Mouse (Mus musculus): ENCODE data around the gene Atp6v1a. TPM values are rescaled to one million over a fixed set of nuclear protein-coding genes. Genes with fewer than 3 reads are reported as not detected.

The Atp6v1a gene
- total RNA-seq, 4 experiments from 2014 or later, result 144 to 168 (median 155) TPM

DNA sequence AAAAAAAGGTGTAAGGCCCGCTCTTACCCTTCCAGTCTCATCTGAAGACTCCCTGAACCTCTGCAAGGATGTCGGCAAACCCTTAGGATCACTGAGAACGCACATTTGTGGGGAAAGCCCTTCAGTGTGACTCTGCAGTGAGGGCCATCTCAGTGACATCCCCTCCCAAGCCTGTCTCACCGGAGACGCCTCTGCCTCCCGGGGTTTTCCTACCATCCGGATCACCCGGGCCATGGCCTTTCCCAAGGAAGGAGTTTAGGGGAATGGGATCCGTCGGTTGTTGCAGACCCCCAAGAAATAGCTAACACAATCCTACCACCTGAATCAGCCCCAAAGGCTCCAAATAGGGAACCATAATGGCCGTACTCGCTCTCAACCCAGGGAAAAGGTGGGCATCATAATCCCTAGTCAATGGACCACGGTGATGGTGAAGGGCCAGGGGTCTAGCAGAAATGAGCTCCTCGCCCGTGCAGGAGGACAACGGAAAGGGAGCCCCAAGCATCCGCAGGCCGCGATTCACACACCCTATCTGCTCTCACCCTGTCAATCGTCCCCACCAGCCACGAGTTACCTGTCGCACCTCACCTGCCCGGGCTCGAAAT, 1.0 kb downstream of the Atp6v1a start:
- no peak for DNase-seq

GRCm38 (mm10) chr16:44136511-44137021, 2.9 kb downstream of the Atp6v1a start:
- no peak for DNase-seq

DNA sequence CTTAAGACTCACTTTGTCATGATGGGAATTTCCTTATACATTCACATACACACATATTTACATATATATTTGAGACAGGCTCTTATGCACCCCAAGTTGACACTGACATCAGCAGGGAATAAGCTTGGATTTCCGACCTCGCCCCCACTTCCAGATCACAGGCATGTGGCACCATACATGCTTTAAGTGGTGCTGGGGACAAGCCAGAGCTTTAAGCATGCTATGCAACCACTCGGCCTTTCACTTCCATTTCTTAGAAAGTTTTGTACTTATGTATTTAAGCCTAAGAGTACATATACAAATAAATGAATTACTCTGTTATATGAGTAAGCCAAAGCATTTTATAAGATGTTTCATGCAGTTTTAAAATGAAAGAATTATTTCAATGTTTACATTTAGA, 6.3 kb downstream of the Atp6v1a start:
- no peak for DNase-seq

DNA sequence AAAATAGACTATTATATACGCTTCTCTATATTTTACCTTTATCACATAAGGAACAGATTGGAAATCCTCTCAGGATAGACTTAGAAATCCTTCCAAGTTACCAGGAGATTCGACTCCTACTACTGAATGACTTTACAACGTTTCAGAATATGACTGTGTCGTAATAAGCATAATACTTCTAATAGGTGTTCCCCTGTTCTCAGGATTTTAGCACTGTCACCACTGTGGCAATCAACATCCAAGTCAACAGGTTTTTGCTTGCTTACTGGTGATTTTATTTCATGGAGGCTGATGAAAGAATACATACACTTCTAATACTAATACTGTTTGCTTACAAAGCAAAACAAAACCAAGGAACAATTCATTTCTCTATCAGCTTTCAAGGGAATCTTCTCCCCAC, 7.2 kb downstream of the Atp6v1a start:
- no peak for DNase-seq

DNA sequence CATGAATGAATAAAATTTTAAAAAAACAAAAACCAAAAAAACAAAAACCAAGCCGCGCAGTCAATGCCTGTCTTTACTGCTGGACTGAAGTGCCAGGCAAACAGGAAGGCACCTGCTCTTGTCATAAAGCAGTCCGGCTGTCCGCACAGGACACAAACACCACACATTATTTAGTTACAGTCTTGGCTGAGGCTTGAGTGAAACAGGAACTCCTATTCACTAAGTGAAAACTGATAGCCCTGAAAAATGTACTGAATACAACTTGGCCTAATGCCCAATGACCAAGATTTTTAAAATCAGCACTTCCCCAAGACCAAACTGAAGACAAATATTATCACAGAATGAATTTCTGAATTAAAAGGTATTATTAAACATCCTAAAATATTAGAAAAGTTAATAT, 13.1 kb downstream of the Atp6v1a start:
- no peak for DNase-seq

- DNase-seq, result no peak
These were observed 14.1 kb downstream of the Atp6v1a start for GRCm38 (mm10) chr16:44125436-44125835.

DNA sequence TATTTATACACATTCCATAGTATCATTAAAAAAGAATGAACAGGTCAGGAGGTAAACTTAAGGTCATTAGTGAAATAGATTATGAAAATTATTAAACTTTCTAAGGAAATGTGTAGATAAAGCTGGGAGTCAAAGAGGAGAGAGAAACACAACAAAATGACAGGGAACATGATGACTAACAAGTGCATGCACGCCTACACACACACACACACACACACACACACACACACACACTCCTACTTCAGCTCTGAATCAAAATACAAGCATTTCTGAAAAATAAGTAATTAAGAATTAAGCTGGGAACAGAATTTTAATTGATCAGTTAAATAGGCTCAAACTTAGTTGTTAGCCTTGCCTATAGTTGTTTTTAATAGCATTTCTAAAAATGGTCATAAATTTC, 14.8 kb downstream of the Atp6v1a start:
- DNase-seq, result no peak

- DNase-seq, result no peak
These were observed 15.7 kb downstream of the Atp6v1a start for GRCm38 (mm10) chr16:44123786-44124185.

DNA sequence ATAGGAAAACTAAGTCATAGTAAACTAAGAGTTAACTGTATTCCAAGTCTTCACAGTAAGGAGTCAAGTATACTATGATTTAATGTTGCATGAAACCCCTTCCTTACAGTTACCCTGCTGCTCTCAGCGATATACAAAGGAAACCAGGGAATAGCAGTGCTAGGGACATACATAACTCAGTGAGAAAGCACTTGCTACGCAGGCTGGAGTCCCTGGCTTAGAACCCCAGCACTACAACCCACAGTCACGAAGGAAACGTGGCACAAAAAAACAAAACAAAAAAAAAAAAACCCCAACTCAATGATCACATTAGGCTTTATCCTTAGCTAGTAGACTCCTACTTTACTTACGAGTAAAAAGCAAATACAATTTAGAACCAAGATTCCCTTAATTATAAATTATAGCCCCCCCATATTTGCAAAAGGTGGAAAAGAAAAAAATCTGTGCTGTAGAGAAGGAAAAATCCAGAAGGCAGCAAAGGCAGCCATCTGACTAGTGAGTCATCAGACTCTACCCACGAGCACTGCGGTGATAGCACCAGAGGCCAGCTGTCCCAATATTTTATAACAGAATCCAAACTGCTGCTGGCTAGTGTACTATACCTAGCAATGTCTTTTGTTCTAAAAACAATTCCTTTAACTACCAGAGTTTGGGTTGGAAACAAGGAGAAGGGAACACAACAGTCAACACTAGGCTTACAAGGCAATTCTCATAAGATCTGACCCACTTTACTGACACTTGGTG, 16.4 kb downstream of the Atp6v1a start:
- DNase-seq, result no peak

DNA sequence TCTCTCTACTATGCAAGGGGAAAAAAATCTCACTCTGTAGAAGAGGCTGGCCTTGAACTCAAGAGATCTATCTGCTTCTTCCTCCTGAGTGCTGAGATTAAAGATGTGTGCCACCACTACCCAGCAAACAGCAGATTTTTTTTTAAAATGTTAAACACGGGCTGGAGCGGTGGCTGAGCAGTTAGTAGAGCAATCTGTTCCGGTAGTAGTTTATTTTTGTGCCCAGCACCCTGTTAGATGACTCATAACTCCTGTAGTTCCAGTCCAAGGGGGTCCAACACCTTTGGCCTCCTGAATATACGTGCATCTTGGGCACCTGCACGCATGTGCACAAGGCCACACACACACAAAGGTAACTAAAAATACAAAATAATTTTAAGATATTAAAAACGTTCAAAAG, 16.9 kb downstream of the Atp6v1a start:
- no peak for DNase-seq

GRCm38 (mm10) chr16:44122122-44122521, 17.4 kb downstream of the Atp6v1a start:
- no peak for DNase-seq

DNA sequence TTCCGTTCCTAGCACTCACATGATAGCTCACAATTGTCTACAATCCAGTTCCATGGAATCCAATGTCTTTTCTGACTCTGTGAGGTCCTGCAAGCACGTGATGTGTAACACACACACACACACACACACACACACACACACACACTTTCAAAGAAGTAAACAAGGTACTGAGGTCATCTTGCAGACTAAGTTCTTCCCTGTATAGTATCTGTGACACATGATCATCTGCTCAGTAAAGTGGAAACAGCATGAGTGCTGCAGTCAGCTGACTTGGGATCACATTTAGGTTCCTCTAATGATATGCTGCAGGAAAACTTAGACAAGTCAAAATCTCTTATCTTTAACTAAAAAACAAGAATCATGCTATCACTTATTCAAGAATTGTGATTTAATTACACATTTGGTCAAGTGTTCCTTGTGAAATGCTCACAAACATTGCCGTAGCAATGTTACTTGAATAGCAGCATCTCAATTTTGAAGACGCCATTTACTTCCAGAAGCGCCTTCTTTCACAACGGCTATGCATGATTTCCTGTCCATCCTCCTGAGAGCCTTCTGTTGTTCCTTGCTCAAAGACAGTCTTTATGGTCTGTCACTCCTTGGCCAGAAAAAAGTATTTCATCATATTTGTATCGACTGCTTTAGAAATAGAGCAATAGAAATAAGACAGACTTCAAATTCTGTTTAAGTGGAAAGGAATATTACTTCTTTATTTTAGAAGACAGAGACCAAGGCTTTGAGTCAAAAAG, 19.6 kb downstream of the Atp6v1a start:
- no peak for DNase-seq

GRCm38 (mm10) chr16:44109002-44109401, 30.5 kb downstream of the Atp6v1a start:
- no peak for DNase-seq

DNA sequence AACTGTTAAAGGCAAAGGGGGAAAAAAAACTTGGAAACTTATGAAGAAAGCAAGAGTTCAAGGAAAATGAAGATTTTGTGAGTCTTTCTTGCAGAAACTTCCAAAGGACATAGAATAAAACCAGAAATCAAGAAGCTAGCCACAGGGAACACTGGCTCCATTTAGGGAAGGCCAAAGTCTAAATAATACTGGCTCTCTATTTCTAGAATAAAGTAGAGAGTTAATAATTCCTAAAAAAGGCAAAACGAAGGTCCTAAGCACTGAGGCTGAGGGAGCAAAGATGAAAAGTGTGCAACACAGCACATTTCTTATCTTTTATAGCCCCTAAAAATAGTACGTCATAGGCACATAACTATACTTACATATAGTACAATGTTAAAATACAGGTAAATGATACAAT, 34.3 kb downstream of the Atp6v1a start:
- DNase-seq, result no peak

- no peak for DNase-seq
These were observed 35.4 kb downstream of the Atp6v1a start for GRCm38 (mm10) chr16:44103806-44104766.

DNA sequence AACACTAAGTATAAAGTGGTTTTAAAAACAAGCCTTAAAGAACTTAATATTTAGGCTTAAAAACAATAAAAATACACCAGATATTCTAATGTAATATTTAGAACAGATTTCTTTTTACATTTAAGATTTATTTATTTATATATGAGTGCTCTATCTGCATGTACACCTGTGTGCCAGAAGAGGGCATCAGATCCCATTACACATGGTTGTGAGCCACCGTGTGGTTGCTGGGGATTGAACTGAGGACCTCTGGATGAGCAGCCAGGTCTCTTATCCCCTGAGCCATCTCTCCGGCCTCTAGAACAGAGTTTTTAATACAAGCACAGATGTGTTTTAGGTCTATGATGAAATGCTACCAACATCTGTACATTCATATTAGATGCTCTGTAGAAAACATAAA, 36.6 kb downstream of the Atp6v1a start:
- DNase-seq, result no peak

GRCm38 (mm10) chr16:44101181-44101710, 38.3 kb downstream of the Atp6v1a start:
- DNase-seq, result no peak

DNA sequence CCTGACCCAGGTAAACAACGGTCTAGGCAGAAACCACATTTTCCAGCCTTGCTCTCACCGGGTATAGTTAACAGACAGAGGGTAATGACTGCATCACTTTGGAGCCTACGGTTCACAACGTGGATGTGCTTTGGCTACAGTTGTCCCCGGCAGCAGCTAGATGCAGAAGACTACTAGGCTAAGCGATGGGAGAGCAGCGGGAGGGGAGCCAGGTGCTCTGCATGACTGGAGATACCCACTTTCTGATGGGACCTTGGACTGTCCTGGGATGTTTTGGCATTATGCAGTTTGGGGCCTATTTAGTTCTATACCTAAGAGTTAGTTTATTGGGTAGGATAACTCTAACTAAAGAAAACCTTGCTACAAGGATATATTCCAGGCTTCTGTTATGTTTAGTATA, 40.1 kb downstream of the Atp6v1a start:
- DNase-seq, result no peak

GRCm38 (mm10) chr16:44087650-44088049, 51.9 kb downstream of the Atp6v1a start:
- DNase-seq, result no peak

- DNase-seq, result peak; percentile 26
These were observed 76.2 kb downstream of the Atp6v1a start, which contains the start of gene Gramd1c for GRCm38 (mm10) chr16:44063025-44063894. TSS of gene Gramd1c (minus strand) at chr16:44063345.

- no peak for DNase-seq
These were observed 78.2 kb downstream of the Atp6v1a start for GRCm38 (mm10) chr16:44061341-44061740.
